Mouse (Mus musculus): ENCODE measurements around the gene Fstl4. TPM values are rescaled to one million over a fixed set of nuclear protein-coding genes. Genes with fewer than 3 reads are reported as not detected.
A peak's percentile ranks its signal among the peaks of the same experiment; 100 is the strongest.

Gene Fstl4
- total RNA-seq (2014; rRNA removed) (4.6 and 7.4 TPM in 2 replicates), polyA plus RNA-seq (2015; fragmentation: Nextera tagmentation; extraction: Ambion mirVana) (5.4 and 8.1 TPM in 2 replicates)

DNA sequence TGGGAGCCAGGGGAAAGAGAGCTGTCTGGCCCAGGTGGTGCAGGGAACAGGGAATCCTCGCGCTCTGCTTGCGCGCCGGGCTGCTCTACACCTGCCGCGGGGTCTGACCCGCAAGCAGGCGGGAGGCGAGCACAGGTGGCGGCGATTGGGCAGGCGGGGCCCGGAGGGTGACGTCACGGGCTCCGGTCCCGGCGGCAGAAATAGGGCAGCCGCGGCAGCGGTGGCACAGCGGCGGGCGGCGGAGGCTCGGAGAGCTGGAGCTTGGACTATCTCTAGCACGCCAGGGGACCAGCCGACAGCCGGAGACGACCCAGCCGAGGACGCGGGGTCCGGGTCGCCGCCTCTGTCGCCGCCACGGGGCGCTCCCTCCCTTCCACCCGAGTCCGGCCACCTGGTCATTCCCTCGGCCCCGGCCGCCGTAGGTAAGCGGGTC is at the start of gene Fstl4:
Fstl4 (plus strand) TSS at position 174 of the 433 bp plus-strand sequence.
- peak within 1 kb of the TSS; percentile 56 for H3K4me3 ChIP-seq (ENCODE audit: low read depth, low read length)
- 0 out of 2 replicates have a peak, but pooled peaks have one; percentile 3 for TF ChIP-seq CTCF (IDR thresholded peaks at IDR 0.05; ENCODE audit: low read depth)
- no peak within 1 kb of the TSS for H3K27ac ChIP-seq (ENCODE audit: low read depth, low read length)
- H3K9me3 ChIP-seq (ENCODE audit: low read length), result no peaks in the 10 kb centered on the region
- no peaks in the 10 kb centered on the region for H3K4me1 ChIP-seq (ENCODE audit: insufficient read depth)
- H3K36me3 ChIP-seq (ENCODE audit: insufficient read depth), result no peaks in the 10 kb centered on the region
- DNase-seq (peak; percentile 40), ATAC-seq (peak; percentile 47)
- H3K4me2 ChIP-seq (ENCODE audit: low read depth), result peak within 1 kb of the TSS; percentile 97
- peak within 1 kb of the TSS; percentile 62 for H3K9ac ChIP-seq
- H3K27me3 ChIP-seq (ENCODE audit: insufficient read depth, low read length), result peaks cover 9% of the 10 kb centered on the region
- WGBS, result 3% methylated on average over 44 of the region's 48 CpGs

DNA sequence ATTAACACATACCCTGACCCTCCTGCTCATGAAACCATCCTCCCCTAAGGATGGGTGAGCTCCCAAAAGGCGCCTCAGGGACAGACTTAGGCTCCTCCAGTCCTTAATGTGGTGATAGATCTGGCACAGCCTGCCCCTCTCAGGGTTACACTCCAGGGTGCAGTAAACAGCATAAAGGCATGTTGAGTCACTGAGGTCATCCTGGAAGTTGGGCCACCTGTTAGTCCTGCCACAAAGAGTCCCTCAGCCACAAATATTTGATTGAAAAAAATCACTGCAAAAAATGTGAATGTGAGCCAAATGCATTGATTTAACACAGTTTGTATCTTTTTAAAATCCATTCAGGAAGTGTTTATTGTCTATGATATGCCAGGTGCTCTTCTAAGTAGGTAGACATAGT is 45.9 kb upstream of the Fstl4 start:
- Histone ChIP-seq H3K9me3 (ENCODE audit: low read length) (no peaks in the 10 kb centered on the region), H3K4me3 (ENCODE audit: low read depth, low read length) (no peak overlapping the region), H3K4me2 (ENCODE audit: low read depth) (no peak overlapping the region), H3K27ac (ENCODE audit: low read depth, low read length) (no peak overlapping the region), H3K36me3 (ENCODE audit: insufficient read depth) (no peaks in the 10 kb centered on the region), H3K27me3 (ENCODE audit: insufficient read depth, low read length) (no peaks in the 10 kb centered on the region), H3K4me1 (ENCODE audit: insufficient read depth) (no peaks in the 10 kb centered on the region), H3K9ac (no peak overlapping the region)
- no peak for TF ChIP-seq CTCF (IDR thresholded peaks at IDR 0.05; ENCODE audit: low read depth)
- DNase-seq, result no peak
- ATAC-seq, result no peak
- 73% methylated on average over 1 of the region's 1 CpGs for WGBS

GRCm38 (mm10) chr11:52721087-52721486 is 43.3 kb upstream of the Fstl4 start:
- no peak overlapping the region for H3K4me2 ChIP-seq (ENCODE audit: low read depth)
- 27% methylated on average over 6 of the region's 6 CpGs for WGBS
- no peak overlapping the region for H3K4me3 ChIP-seq (ENCODE audit: low read depth, low read length)
- ATAC-seq, result no peak
- H3K9me3 ChIP-seq (ENCODE audit: low read length), result no peaks in the 10 kb centered on the region
- H3K4me1 ChIP-seq (ENCODE audit: insufficient read depth), result no peaks in the 10 kb centered on the region
- TF ChIP-seq CTCF (IDR thresholded peaks at IDR 0.05; ENCODE audit: low read depth), result no peak
- H3K9ac ChIP-seq, result no peak overlapping the region
- H3K36me3 ChIP-seq (ENCODE audit: insufficient read depth), result no peaks in the 10 kb centered on the region
- H3K27me3 ChIP-seq (ENCODE audit: insufficient read depth, low read length), result no peaks in the 10 kb centered on the region
- H3K27ac ChIP-seq (ENCODE audit: low read depth, low read length), result no peak overlapping the region
- DNase-seq, result no peak

GRCm38 (mm10) chr11:52722706-52723105 is 41.7 kb upstream of the Fstl4 start:
- Histone ChIP-seq H3K27me3 (ENCODE audit: insufficient read depth, low read length) (no peaks in the 10 kb centered on the region), H3K36me3 (ENCODE audit: insufficient read depth) (no peaks in the 10 kb centered on the region), H3K9ac (no peak overlapping the region), H3K4me1 (ENCODE audit: insufficient read depth) (no peaks in the 10 kb centered on the region), H3K9me3 (ENCODE audit: low read length) (no peaks in the 10 kb centered on the region), H3K27ac (ENCODE audit: low read depth, low read length) (no peak overlapping the region), H3K4me2 (ENCODE audit: low read depth) (no peak overlapping the region), H3K4me3 (ENCODE audit: low read depth, low read length) (no peak overlapping the region)
- ATAC-seq, result no peak
- no peak for TF ChIP-seq CTCF (IDR thresholded peaks at IDR 0.05; ENCODE audit: low read depth)
- 73% methylated on average over 4 of the region's 4 CpGs for WGBS
- DNase-seq, result no peak

DNA sequence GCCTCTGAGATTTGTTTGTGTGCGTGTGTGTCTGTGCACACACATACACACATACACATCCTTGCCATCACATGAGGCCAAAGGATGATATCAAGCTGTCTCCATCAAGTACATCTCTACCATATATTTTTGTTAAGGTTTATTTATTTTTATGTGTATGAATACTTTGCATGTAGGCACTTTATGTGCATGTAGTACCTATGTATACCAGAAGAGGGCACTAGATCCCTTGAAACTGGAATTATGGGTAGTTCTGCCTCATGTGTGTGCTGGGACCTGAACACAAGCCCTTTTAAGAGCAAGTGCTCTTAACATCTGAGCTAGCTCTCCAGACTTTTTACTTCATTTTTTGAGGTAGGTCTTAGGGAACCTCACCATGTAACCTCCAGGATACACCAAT is 38.4 kb upstream of the Fstl4 start:
- Histone ChIP-seq H3K36me3 (ENCODE audit: insufficient read depth) (no peaks in the 10 kb centered on the region), H3K9me3 (ENCODE audit: low read length) (no peaks in the 10 kb centered on the region), H3K4me3 (ENCODE audit: low read depth, low read length) (no peak overlapping the region), H3K9ac (no peak overlapping the region), H3K27me3 (ENCODE audit: insufficient read depth, low read length) (no peaks in the 10 kb centered on the region), H3K4me2 (ENCODE audit: low read depth) (no peak overlapping the region), H3K27ac (ENCODE audit: low read depth, low read length) (no peak overlapping the region), H3K4me1 (ENCODE audit: insufficient read depth) (no peaks in the 10 kb centered on the region)
- DNase-seq (no peak), ATAC-seq (no peak)
- TF ChIP-seq CTCF (IDR thresholded peaks at IDR 0.05; ENCODE audit: low read depth), result peak; percentile 33
- 94% methylated on average over 1 of the region's 1 CpGs for WGBS

DNA sequence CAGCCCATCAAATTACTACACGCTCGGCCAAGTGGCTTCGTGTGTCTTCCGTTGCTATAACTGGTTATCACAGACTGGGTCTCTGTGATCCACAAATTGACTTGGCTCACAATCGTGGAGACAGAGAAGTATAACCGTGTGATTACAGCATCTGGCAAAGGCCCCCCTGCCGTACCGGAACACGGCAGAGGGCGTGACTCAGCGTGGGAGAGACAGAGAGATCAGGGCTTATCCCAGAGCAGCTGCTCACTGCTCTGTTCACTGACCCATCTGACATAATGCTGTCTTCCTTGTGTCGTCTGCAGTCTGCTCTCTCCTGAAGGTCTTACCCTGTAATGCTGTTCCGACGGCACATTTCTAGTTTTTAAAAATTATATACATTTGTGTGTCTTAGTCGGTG is 36.0 kb upstream of the Fstl4 start:
- TF ChIP-seq CTCF (IDR thresholded peaks at IDR 0.05; ENCODE audit: low read depth), result no peak
- Histone ChIP-seq H3K27me3 (ENCODE audit: insufficient read depth, low read length) (no peaks in the 10 kb centered on the region), H3K9ac (no peak overlapping the region), H3K4me1 (ENCODE audit: insufficient read depth) (no peaks in the 10 kb centered on the region), H3K4me3 (ENCODE audit: low read depth, low read length) (no peak overlapping the region), H3K4me2 (ENCODE audit: low read depth) (no peak overlapping the region), H3K27ac (ENCODE audit: low read depth, low read length) (no peak overlapping the region), H3K9me3 (ENCODE audit: low read length) (no peaks in the 10 kb centered on the region), H3K36me3 (ENCODE audit: insufficient read depth) (no peaks in the 10 kb centered on the region)
- DNase-seq (no peak), ATAC-seq (no peak)
- WGBS, result 74% methylated on average over 15 of the region's 15 CpGs

GRCm38 (mm10) chr11:52729890-52730289 is 34.5 kb upstream of the Fstl4 start:
- H3K36me3 ChIP-seq (ENCODE audit: insufficient read depth), result no peaks in the 10 kb centered on the region
- no peaks in the 10 kb centered on the region for H3K27me3 ChIP-seq (ENCODE audit: insufficient read depth, low read length)
- H3K4me2 ChIP-seq (ENCODE audit: low read depth), result no peak overlapping the region
- H3K9me3 ChIP-seq (ENCODE audit: low read length), result no peaks in the 10 kb centered on the region
- H3K4me1 ChIP-seq (ENCODE audit: insufficient read depth), result no peaks in the 10 kb centered on the region
- no peak overlapping the region for H3K4me3 ChIP-seq (ENCODE audit: low read depth, low read length)
- no peak for ATAC-seq
- no peak for DNase-seq
- TF ChIP-seq CTCF (IDR thresholded peaks at IDR 0.05; ENCODE audit: low read depth), result no peak
- no peak overlapping the region for H3K9ac ChIP-seq
- H3K27ac ChIP-seq (ENCODE audit: low read depth, low read length), result no peak overlapping the region
- 86% methylated on average over 5 of the region's 5 CpGs for WGBS
